Mouse (Mus musculus): ENCODE results near the gene Arid3a. TPM values are rescaled to one million over a fixed set of nuclear protein-coding genes. Genes with fewer than 3 reads are reported as not detected.
"Not testable (repeated sequence)": the region's sequence is repeated elsewhere in the genome, so short reads cannot be mapped to it uniquely, and the experiment has no call there.

Gene Arid3a
- total RNA-seq, 2 experiments from 2014 or later: 5.7 to 10.0 TPM

- intact Hi-C loops (cut with DNase I): no loop called here
- no peak overlapping the region for H3K4me3 ChIP-seq
- TF ChIP-seq CTCF (IDR thresholded peaks at IDR 0.05): no peak
- no peak for DNase-seq (ENCODE audit: extremely low spot score in 1 of 2, low spot score in 2 of 2)
- no peak overlapping the region for H3K27ac ChIP-seq
Measured at GRCm38 (mm10) chr10:79945507-79946234, 18.8 kb downstream of the Arid3a start.

GRCm38 (mm10) chr10:79946752-79947322 is 20.0 kb downstream of the Arid3a start:
- intact Hi-C loops (cut with DNase I): no loop called here
- H3K4me3 ChIP-seq: no peak overlapping the region
- TF ChIP-seq CTCF (IDR thresholded peaks at IDR 0.05): no peak
- H3K27ac ChIP-seq: no peak overlapping the region
- DNase-seq (ENCODE audit: extremely low spot score in 1 of 2, low spot score in 2 of 2): no peak

DNA sequence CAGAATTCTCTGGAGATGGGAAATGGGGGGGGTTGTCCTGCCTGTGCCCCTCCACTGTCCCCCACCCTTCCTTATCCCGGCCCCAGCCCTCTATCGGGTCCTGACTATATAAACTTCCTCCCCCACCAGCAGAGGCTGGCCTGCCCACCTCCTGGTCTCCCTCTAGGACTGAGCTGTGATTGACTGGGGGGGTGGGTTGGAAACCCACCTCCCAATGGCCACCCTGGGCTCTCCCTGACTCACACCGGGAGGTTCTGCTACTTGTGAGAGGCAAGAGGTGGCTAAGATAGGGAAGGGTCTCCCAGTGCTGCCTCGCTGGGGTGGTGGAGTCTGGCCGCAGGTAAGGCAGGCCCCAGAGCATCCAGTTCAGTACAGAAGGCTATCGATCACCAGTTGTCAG is 20.7 kb downstream of the Arid3a start:
- no peak for TF ChIP-seq CTCF (IDR thresholded peaks at IDR 0.05)
- H3K27ac ChIP-seq: no peak overlapping the region
- intact Hi-C loops (cut with DNase I): no loop called here
- no peak overlapping the region for H3K4me3 ChIP-seq
- no peak for DNase-seq (ENCODE audit: extremely low spot score in 1 of 2, low spot score in 2 of 2)

DNA sequence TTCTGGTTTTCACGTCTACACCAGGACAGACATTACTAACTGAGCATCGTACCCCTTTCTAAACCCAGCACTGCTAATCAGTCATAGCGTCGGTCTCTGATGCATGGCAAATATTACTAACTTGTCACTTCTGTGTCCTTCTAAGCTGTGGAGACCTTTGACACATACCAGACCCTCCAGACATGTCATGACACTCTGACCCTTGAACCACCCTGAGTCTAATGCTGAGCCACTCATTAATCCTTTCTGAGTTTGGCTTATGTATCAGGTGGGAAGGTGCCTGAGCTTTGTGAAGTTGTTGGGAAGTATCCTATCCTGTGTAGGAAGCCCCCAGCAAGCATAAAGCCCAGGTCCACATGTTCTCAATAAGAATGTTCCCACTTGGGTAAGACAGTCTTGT is 23.0 kb downstream of the Arid3a start:
- Histone ChIP-seq H3K27ac (no peak overlapping the region), H3K4me3 (no peak overlapping the region)
- intact Hi-C loops (cut with DNase I): no loop called here
- no peak for DNase-seq (ENCODE audit: extremely low spot score in 1 of 2, low spot score in 2 of 2)
- TF ChIP-seq CTCF (IDR thresholded peaks at IDR 0.05): no peak

GRCm38 (mm10) chr10:79950661-79951060 is 23.8 kb downstream of the Arid3a start:
- no peak overlapping the region for H3K4me3 ChIP-seq
- intact Hi-C loops (cut with DNase I): no loop called here
- TF ChIP-seq CTCF (IDR thresholded peaks at IDR 0.05): no peak
- no peak overlapping the region for H3K27ac ChIP-seq
- DNase-seq (ENCODE audit: extremely low spot score in 1 of 2, low spot score in 2 of 2): no peak

GRCm38 (mm10) chr10:79953946-79954345 is 27.1 kb downstream of the Arid3a start:
- peak in 1 of 2 experiments; percentile 49 for DNase-seq (ENCODE audit: extremely low spot score in 1 of 2, low spot score in 2 of 2)
- H3K27ac ChIP-seq: no peak overlapping the region
- intact Hi-C loops (cut with DNase I): no loop called here
- H3K4me3 ChIP-seq: no peak overlapping the region
- TF ChIP-seq CTCF (IDR thresholded peaks at IDR 0.05): peak; percentile 71

DNA sequence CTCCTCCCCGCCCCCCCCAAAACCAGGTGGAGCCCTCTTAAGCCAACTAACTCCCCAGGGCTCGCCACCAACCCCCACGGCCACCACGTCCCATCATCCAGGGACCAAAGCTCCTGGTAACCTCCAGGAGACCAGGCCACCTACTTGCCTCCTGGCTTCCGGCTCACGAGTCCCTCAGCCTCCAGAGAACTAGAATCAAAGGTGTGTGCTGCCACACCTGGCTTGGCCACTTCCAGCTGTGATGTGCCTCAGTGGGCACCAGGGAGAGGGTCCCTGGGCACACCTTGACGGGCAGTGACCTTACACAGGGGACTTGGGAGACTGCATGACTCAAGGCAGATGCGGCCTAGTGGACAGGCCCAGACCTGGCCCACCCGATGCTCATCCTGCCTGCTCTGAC is 28.8 kb downstream of the Arid3a start:
- no peak for DNase-seq (ENCODE audit: extremely low spot score in 1 of 2, low spot score in 2 of 2)
- no peak for TF ChIP-seq CTCF (IDR thresholded peaks at IDR 0.05)
- Histone ChIP-seq H3K4me3 (no peak overlapping the region), H3K27ac (no peak overlapping the region)
- intact Hi-C loops (cut with DNase I): no loop called here

- Histone ChIP-seq H3K4me3 (no peak overlapping the region), H3K27ac (no peak overlapping the region)
- intact Hi-C loops (cut with DNase I): no loop called here
- DNase-seq (ENCODE audit: extremely low spot score in 1 of 2, low spot score in 2 of 2): no peak
- TF ChIP-seq CTCF (IDR thresholded peaks at IDR 0.05): no peak
Measured at GRCm38 (mm10) chr10:79956643-79957154, 29.9 kb downstream of the Arid3a start.

GRCm38 (mm10) chr10:79958140-79958816 is 31.4 kb downstream of the Arid3a start:
- intact Hi-C loops (cut with DNase I): loop anchor here (1.0 to 2.0 kb wide), 3 partner anchors 33 to 123 kb away; no protein-coding TSS in a partner anchor
- no peak overlapping the region for H3K4me3 ChIP-seq
- peak; percentile 66 to 80 for DNase-seq (ENCODE audit: extremely low spot score in 1 of 2, low spot score in 2 of 2)
- TF ChIP-seq CTCF (IDR thresholded peaks at IDR 0.05): peak; percentile 89
- H3K27ac ChIP-seq: no peak overlapping the region

GRCm38 (mm10) chr10:79959412-79959811 is 32.6 kb downstream of the Arid3a start:
- DNase-seq (ENCODE audit: extremely low spot score in 1 of 2, low spot score in 2 of 2): not testable (repeated sequence)
- intact Hi-C loops (cut with DNase I): loop anchor here (2.0 kb wide), 2 partner anchors 67 to 125 kb away; no protein-coding TSS in a partner anchor
- H3K4me3 ChIP-seq: 0 out of 2 replicates have a peak overlapping the region, but pooled peaks have one; percentile 22

GRCm38 (mm10) chr10:79959847-79960601 is 33.2 kb downstream of the Arid3a start, which contains the start of gene Wdr18:
TSS of gene Wdr18 (plus strand) at chr10:79960152.
- H3K27ac ChIP-seq: peak within 1 kb of the TSS; percentile 76
- intact Hi-C loops (cut with DNase I): loop anchor here (1.0 to 2.0 kb wide), 3 partner anchors 24 to 125 kb away; partner anchors contain the start of gene Tmem259

More at GRCm38 (mm10) chr10:79959412-79959811, 32.6 kb downstream of the Arid3a start:
- H3K27ac ChIP-seq: not testable (repeated sequence)

More at GRCm38 (mm10) chr10:79959847-79960601, 33.2 kb downstream of the Arid3a start, which contains the start of gene Wdr18:
- peak; percentile 99 to 100 for DNase-seq (ENCODE audit: extremely low spot score in 1 of 2, low spot score in 2 of 2)
- peak; percentile 97 for TF ChIP-seq CTCF (IDR thresholded peaks at IDR 0.05)
- peak within 1 kb of the TSS; percentile 68 for H3K4me3 ChIP-seq

All from left cerebral cortex, adult 2 months (tissue).